Mouse (Mus musculus) left cerebral cortex, postnatal 25 days (tissue): Measurements from ENCODE around the gene Pkd1l3. TPM values are rescaled to one million over a fixed set of nuclear protein-coding genes. Genes with fewer than 3 reads are reported as not detected.

Experiments used
- DNase-seq, 2 experiments: peaks; one replicate each; pipeline ENCODE4 v3.0.0; 2022; ENCODE audit warnings: low spot score in 2 of 2, mixed read lengths in 1 of 2
- intact Hi-C: fragments of 180-260 bp; cut with DNase I; formaldehyde crosslinking; loops from one replicate; pipeline ENCODE4 v1.15.1; 2025
- total RNA-seq, 2 experiments: library from RNA; stranded (reverse); gene quantifications; 2 replicates each; pipeline ENCODE4 v1.2.3; 2021

Pkd1l3 gene
- total RNA-seq, 2 experiments from 2014 or later: 0.44 to 0.94 TPM

GRCm38 (mm10) chr8:109692443-109693145, 78.3 kb downstream of the Pkd1l3 start:
- DNase-seq: no peak
- intact Hi-C loops: loop anchor here (2.0 to 5.0 kb wide), 2 partner anchors 14 to 85 kb away; partner anchors contain the start of gene Dhodh

- intact Hi-C loops: loop anchor here (2.0 to 5.0 kb wide), 2 partner anchors 13 to 86 kb away; partner anchors contain the start of gene Dhodh
These were observed 79.0 kb downstream of the Pkd1l3 start, which contains the start of gene Ist1 for GRCm38 (mm10) chr8:109693146-109693900. Gene Ist1 (minus strand): TSS chr8:109693260.

GRCm38 (mm10) chr8:109694154-109694553, 79.8 kb downstream of the Pkd1l3 start:
- no peak for DNase-seq
- intact Hi-C loops: loop anchor here (5.0 kb wide), 1 partner anchor 87 kb away; the partner anchor contains the start of gene Dhodh

More at GRCm38 (mm10) chr8:109693146-109693900, 79.0 kb downstream of the Pkd1l3 start, which contains the start of gene Ist1:
- DNase-seq: peak; percentile 97 to 99

DNA sequence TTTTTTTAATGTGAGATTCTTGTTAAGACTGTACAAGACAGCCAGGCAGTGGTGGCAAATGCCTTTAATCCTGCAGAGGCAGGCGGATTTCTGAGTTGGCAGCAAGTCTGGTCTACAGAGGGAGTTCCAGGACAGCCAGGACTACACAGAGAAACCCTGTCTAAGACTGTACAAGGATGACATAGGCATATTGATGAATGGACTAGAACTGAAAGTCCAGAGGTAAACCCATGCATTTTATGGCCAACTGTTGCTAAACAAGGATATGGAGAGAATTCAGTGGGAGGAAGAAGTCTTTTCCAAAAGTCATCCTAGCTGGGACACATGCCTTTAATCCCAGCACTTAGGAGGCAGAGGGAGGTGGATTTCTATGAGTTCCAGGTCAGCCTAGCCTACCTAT, 83.4 kb downstream of the Pkd1l3 start:
- intact Hi-C loops: no loop called here
- DNase-seq: no peak

GRCm38 (mm10) chr8:109698477-109698876, 84.2 kb downstream of the Pkd1l3 start:
- intact Hi-C loops: no loop called here
- DNase-seq: no peak

- intact Hi-C loops: loop anchor here (5.0 kb wide), 1 partner anchor 97 kb away; the partner anchor contains the start of gene Dhodh
These were observed 90.4 kb downstream of the Pkd1l3 start for GRCm38 (mm10) chr8:109704565-109705319.

GRCm38 (mm10) chr8:109705320-109706075, 91.2 kb downstream of the Pkd1l3 start, which contains the start of gene Zfp821:
Gene Zfp821 (plus strand): TSS chr8:109705546.
- DNase-seq: peak; percentile 93 to 95
- intact Hi-C loops: loop anchor here (2.0 to 5.0 kb wide), 3 partner anchors 13 to 98 kb away; partner anchors contain the start of genes Ap1g1, Dhodh and Ist1

More at GRCm38 (mm10) chr8:109704565-109705319, 90.4 kb downstream of the Pkd1l3 start:
- no peak for DNase-seq

- intact Hi-C loops: loop anchor here (2.0 to 5.0 kb wide), 3 partner anchors 13 to 99 kb away; partner anchors contain the start of genes Ap1g1, Dhodh and Ist1
- peak in 1 of 2 experiments; percentile 45 for DNase-seq
These were observed 92.0 kb downstream of the Pkd1l3 start for GRCm38 (mm10) chr8:109706076-109706873.

DNA sequence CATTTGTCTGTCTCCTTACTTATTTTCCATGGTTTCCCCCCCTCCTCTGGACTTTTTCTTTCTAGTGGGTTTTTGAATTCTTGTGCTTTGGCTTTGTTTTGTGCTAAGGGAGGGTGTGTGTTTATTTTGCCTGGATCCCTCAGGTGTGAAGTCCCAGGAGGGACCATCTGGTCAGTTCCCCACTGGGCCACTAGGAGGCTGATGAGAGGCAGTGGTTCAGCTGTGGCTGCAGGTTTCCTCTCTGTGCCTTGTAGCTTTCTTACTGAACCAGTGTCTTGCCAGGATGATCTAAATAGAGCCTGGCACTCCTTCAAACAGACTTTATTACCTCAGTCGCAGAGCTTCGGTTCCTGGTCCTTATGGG, 92.5 kb downstream of the Pkd1l3 start:
- intact Hi-C loops: loop anchor here (2.0 to 5.0 kb wide), 3 partner anchors 14 to 100 kb away; partner anchors contain the start of genes Ap1g1, Dhodh and Ist1

GRCm38 (mm10) chr8:109707921-109708320, 93.6 kb downstream of the Pkd1l3 start:
- no peak for DNase-seq
- intact Hi-C loops: loop anchor here (2.0 to 5.0 kb wide), 3 partner anchors 15 to 101 kb away; partner anchors contain the start of genes Ap1g1, Dhodh and Ist1

More for the DNA sequence above, 92.5 kb downstream of the Pkd1l3 start:
- peak; percentile 66 to 79 for DNase-seq

- DNase-seq: peak in 1 of 2 experiments; percentile 60
- intact Hi-C loops: no loop called here
These were observed 98.2 kb downstream of the Pkd1l3 start for GRCm38 (mm10) chr8:109712521-109712920.

DNA sequence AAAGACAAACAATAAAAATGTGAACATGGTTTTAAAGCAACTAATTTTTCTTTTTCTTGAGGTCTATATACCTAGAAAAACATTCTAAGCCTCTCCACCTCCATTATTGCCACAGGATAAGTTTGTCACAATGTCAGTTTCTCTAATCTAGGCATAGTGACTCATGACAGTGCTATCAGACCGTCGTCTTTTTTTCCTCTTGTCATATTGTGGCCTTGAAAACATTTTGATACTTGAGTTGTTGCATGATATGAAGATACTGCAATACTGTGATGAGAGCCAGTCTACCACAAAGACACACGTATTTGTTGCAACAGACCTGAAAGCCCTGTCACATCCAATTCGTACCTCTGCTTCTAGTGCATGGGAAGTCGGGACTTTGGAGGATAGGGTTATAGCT, 100.6 kb downstream of the Pkd1l3 start:
- DNase-seq: no peak
- intact Hi-C loops: no loop called here

Other genes starting within 250 kb of the Pkd1l3 start
- under 1 TPM; 0.25 to 0.30 TPM for gene Pmfbp1, start 120.5 kb upstream of the Pkd1l3 start, total RNA-seq
- 10 to 100 TPM; 26.3 to 28.2 TPM for gene Dhx38, start 48.7 kb upstream of the Pkd1l3 start, total RNA-seq
- gene Txnl4b, start 48.6 kb upstream of the Pkd1l3 start, total RNA-seq: 10 to 100 TPM; 14.8 to 17.5 TPM
- under 1 TPM in 1 of 2 experiments, not detected in 1; 0.57 TPM for gene Hp, start 35.3 kb upstream of the Pkd1l3 start, total RNA-seq
- gene Dhodh, start 5.8 kb upstream of the Pkd1l3 start, total RNA-seq: 10 to 100 TPM; 15.2 to 18.1 TPM
- 10 to 100 TPM; 72.4 to 77.4 TPM for gene Ist1, start 78.7 kb downstream of the Pkd1l3 start, total RNA-seq
- gene Zfp821, start 91.0 kb downstream of the Pkd1l3 start, total RNA-seq: 10 to 100 TPM; 47.0 to 48.4 TPM
- gene Atxn1l, start 123.2 kb downstream of the Pkd1l3 start, total RNA-seq: 10 to 100 TPM; 36.9 to 38.5 TPM
- gene Ap1g1, start 164.0 kb downstream of the Pkd1l3 start, total RNA-seq: 10 to 100 TPM; 87.0 to 96.8 TPM